Mouse (Mus musculus) thymus, adult 2 months (tissue): ENCODE results near the gene H6pd.

Source experiments
- CTCF ChIP-seq: fragments of 200-500 bp; IDR thresholded peaks from 2 replicates; pipeline ENCODE4 v1.5.1; 2012; ENCODE audit warnings: mild to moderate bottlenecking, control low read depth, low read length, moderate library complexity, borderline replicate concordance; ENCODE audit not compliant: control insufficient read depth, poor library complexity, insufficient read depth; ENCODE audit errors: extremely low read depth
- POLR2A ChIP-seq: fragments of 200-500 bp; IDR thresholded peaks from 2 replicates; pipeline ENCODE4 v1.6.1; 2012; ENCODE audit warnings: mild to moderate bottlenecking, low read length, control low read depth, moderate library complexity; ENCODE audit not compliant: control insufficient read depth, poor library complexity, insufficient read depth; ENCODE audit errors: extremely low read depth

DNA sequence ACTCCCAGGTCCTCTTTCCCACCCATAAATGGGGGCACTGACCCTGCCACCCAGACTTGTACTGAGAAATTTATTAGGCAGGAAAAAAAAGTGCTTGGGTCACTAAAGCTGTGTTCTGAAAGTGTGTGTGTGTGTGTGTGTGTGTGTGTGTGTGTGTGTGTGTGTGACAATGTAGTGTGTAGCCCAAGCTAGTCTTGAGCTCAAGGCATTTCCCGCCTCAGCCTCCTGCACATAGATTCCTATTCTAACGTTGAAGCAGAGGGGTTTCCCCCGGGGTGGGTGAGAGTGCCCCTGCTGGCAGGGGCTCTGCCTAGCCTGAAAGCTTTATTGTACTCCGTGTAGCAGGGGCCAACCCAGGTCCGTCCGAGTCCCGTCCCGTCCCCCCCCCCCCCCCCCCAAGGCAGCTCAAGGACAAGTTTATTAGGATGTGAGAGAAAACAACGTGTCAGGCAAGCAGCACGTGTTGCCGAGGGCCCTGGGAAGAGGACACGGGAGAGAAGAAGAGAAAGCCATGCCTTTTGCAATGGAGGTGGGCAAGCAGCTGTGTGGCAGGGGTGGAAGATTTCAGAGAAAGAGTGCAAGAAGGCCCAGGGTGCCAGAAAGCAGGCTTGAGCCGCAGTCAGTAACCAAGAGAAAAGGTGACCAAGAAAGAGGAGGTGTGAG is 40.9 kb upstream of the H6pd start:
- no peak for TF ChIP-seq POLR2A
- TF ChIP-seq CTCF, result no peak
